Mouse (Mus musculus): ENCODE measurements at regions not wholly inside any gene's neighbourhood (a gene's known extent, or its start where the extent isn't known, plus 50 kb on each side); places are given as distances from the start of the nearest gene placed in this dataset.

DNA sequence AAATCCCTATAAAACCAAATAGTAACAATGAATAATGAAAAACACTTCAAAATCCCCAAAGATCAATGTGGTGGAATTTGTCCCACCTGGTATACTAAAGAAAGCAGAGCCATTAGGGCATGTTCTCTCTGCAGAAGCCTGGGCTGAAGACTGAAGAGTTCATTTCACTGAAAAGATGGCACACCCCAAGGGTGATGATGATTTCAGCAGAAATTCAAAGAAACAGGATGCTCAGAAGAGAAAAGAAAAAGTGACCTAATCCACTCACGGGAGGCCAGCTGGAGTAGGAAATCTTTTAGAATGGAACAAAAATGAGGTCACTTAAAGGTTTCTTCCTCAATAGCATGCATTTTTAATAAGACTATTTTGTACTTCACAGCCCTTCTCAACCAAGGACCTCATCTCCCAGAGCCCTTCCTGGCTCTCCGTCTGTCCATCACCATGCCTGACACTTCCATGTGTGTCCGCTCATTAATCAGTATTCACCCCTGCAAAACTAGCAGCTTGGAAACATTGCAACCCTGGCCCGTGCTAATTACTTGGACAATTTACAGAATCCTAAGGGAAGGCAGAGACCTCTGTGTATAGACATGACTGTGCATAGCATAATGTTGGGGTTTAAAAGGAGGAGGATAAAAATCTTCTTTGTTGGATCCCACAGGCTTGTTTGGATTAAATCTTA lies 101.9 kb upstream of the F13a1 start:
- no peak for TF ChIP-seq POLR2A (IDR thresholded peaks at IDR 0.05; ENCODE audit: borderline replicate concordance, extremely low read depth, low read depth, low read length)
- no peak for TF ChIP-seq CTCF (IDR thresholded peaks at IDR 0.05; ENCODE audit: insufficient read depth, low read length)

Data from lung, adult 2 months (tissue).